Mouse (Mus musculus) olfactory bulb, adult 2 months (tissue): ENCODE data around the gene Gm21425. TPM values are rescaled to one million over a fixed set of nuclear protein-coding genes. Genes with fewer than 3 reads are reported as not detected.
"Not testable (repeated sequence)": the region's sequence is repeated elsewhere in the genome, so short reads cannot be mapped to it uniquely, and the experiment has no call there.

Source experiments
- H3K27ac ChIP-seq: fragments of 200-500 bp; 2 replicates; pipeline ENCODE4 v1.5.1; 2012; ENCODE audit warnings: low read depth, low read length; ENCODE audit not compliant: insufficient read depth
- H3K4me1 ChIP-seq: fragments of 200-500 bp; 2 replicates; pipeline ENCODE4 v1.6.1; 2012; ENCODE audit warnings: low read length; ENCODE audit not compliant: control insufficient read depth, insufficient read depth
- H3K4me3 ChIP-seq: fragments of 200-500 bp; 2 replicates; pipeline ENCODE4 v1.5.1; 2012; ENCODE audit warnings: mild to moderate bottlenecking, low read depth, low read length, moderate library complexity; ENCODE audit not compliant: insufficient read depth
- WGBS: fragments of 180-500 bp; shearing (Covaris S2); methylation state at CpG from one replicate; pipeline ENCODE4 v1.1.7; 2018; 5-methylcytosine and 5-hydroxymethylcytosine counted together
- polyA plus RNA-seq: library from polyadenylated mRNA; stranded (reverse); fragments of >200 nt; gene quantifications from 2 replicates; pipeline ENCODE4 v1.2.4, GENCODE M21; 2012; ENCODE audit warnings: low replicate concordance; ENCODE audit not compliant: missing spikeins, insufficient read depth, insufficient read length

Gm21425 gene
- polyA plus RNA-seq = not detected in 2 replicates

GRCm38 (mm10) chrY:13161668-13162067 lies at the start of gene Gm21425:
Gene Gm21425 (plus strand): TSS chrY:13161968.
- H3K4me3 ChIP-seq, H3K27ac ChIP-seq, H3K4me1 ChIP-seq: not testable (repeated sequence)

GRCm38 (mm10) chrY:13133392-13133791 lies 28.4 kb upstream of the Gm21425 start, which contains the start of gene Gm21891:
Gene Gm21891 (minus strand): TSS chrY:13133492.
- not testable (repeated sequence) for H3K27ac ChIP-seq, H3K4me3 ChIP-seq, H3K4me1 ChIP-seq
- WGBS = no CpG with 5 or more reads among the region's 3 CpGs

Other genes starting within 250 kb of the Gm21425 start
- gene Gm20807, start 119.1 kb upstream of the Gm21425 start, polyA plus RNA-seq = not detected in 2 replicates
- gene Gm21891, start 28.5 kb upstream of the Gm21425 start, polyA plus RNA-seq = not detected in 2 replicates
- gene Gm21828, start 62.0 kb downstream of the Gm21425 start, polyA plus RNA-seq = not detected in 2 replicates
- gene Gm21440, start 90.4 kb downstream of the Gm21425 start, polyA plus RNA-seq = not detected in 2 replicates
- gene Gm21454, start 90.5 kb downstream of the Gm21425 start, polyA plus RNA-seq = not detected in 2 replicates
- not detected in 2 replicates for gene Gm21725, start 187.1 kb downstream of the Gm21425 start, polyA plus RNA-seq